Mouse (Mus musculus): ENCODE measurements around the gene Pfpl. TPM values are rescaled to one million over a fixed set of nuclear protein-coding genes. Genes with fewer than 3 reads are reported as not detected.
A peak's percentile ranks its signal among the peaks of the same experiment; 100 is the strongest.

Pfpl gene
- not detected in 2 replicates for polyA plus RNA-seq (2015; fragmentation: Nextera tagmentation; extraction: Ambion mirVana)

- ATAC-seq: no peak
- 93% methylated on average over 6 of the region's 6 CpGs for WGBS
- no peaks in the 10 kb centered on the region for H3K36me3 ChIP-seq (ENCODE audit: control insufficient read depth, insufficient read depth, low read length)
Observed at GRCm38 (mm10) chr19:12427605-12428004, at the start of gene Pfpl. Gene Pfpl, plus strand, starts transcription at chr19:12427905.

GRCm38 (mm10) chr19:12386979-12387378 is 40.7 kb upstream of the Pfpl start, which contains the start of gene Olfr1440:
Gene Olfr1440, plus strand, starts transcription at chr19:12387279.
- no peak within 1 kb of the TSS for H3K4me3 ChIP-seq (ENCODE audit: low read length)
- WGBS: 86% methylated on average over 2 of the region's 2 CpGs
- H3K9ac ChIP-seq (ENCODE audit: low read depth, low read length): no peak within 1 kb of the TSS
- ATAC-seq: no peak
- no peak within 1 kb of the TSS for H3K27ac ChIP-seq (ENCODE audit: low read length)
- H3K4me1 ChIP-seq (ENCODE audit: control insufficient read depth, insufficient read depth, low read length): no peaks in the 10 kb centered on the region
- H3K4me2 ChIP-seq (ENCODE audit: low read depth, low read length): no peak within 1 kb of the TSS
- H3K27me3 ChIP-seq (replicated peaks; ENCODE audit: control insufficient read depth, insufficient read depth, low read length): no peaks in the 10 kb centered on the region
- H3K36me3 ChIP-seq (ENCODE audit: control insufficient read depth, insufficient read depth, low read length): no peaks in the 10 kb centered on the region
- no peaks in the 10 kb centered on the region for H3K9me3 ChIP-seq (ENCODE audit: control insufficient read depth, low read length)

More at GRCm38 (mm10) chr19:12427605-12428004, at the start of gene Pfpl:
- Histone ChIP-seq H3K27ac (ENCODE audit: low read length) (no peak within 1 kb of the TSS), H3K4me3 (ENCODE audit: low read length) (no peak within 1 kb of the TSS), H3K9me3 (ENCODE audit: control insufficient read depth, low read length) (no peaks in the 10 kb centered on the region), H3K27me3 (replicated peaks; ENCODE audit: control insufficient read depth, insufficient read depth, low read length) (no peaks in the 10 kb centered on the region), H3K4me1 (ENCODE audit: control insufficient read depth, insufficient read depth, low read length) (no peaks in the 10 kb centered on the region), H3K9ac (ENCODE audit: low read depth, low read length) (no peak within 1 kb of the TSS), H3K4me2 (ENCODE audit: low read depth, low read length) (no peak within 1 kb of the TSS)

GRCm38 (mm10) chr19:12413737-12414136 is 14.0 kb upstream of the Pfpl start:
- Histone ChIP-seq H3K27ac (ENCODE audit: low read length) (no peak overlapping the region), H3K4me1 (ENCODE audit: control insufficient read depth, insufficient read depth, low read length) (no peaks in the 10 kb centered on the region), H3K4me3 (ENCODE audit: low read length) (no peak overlapping the region), H3K9me3 (ENCODE audit: control insufficient read depth, low read length) (no peaks in the 10 kb centered on the region), H3K27me3 (replicated peaks; ENCODE audit: control insufficient read depth, insufficient read depth, low read length) (no peaks in the 10 kb centered on the region), H3K4me2 (ENCODE audit: low read depth, low read length) (no peak overlapping the region), H3K36me3 (ENCODE audit: control insufficient read depth, insufficient read depth, low read length) (no peaks in the 10 kb centered on the region), H3K9ac (ENCODE audit: low read depth, low read length) (no peak overlapping the region)
- ATAC-seq: no peak

GRCm38 (mm10) chr19:12417361-12417760 is 10.3 kb upstream of the Pfpl start, which contains the start of gene Olfr1441:
Gene Olfr1441, plus strand, starts transcription at chr19:12417433.
- no peak within 1 kb of the TSS for H3K4me3 ChIP-seq (ENCODE audit: low read length)
- no peak within 1 kb of the TSS for H3K9ac ChIP-seq (ENCODE audit: low read depth, low read length)
- no peaks in the 10 kb centered on the region for H3K36me3 ChIP-seq (ENCODE audit: control insufficient read depth, insufficient read depth, low read length)
- no peaks in the 10 kb centered on the region for H3K9me3 ChIP-seq (ENCODE audit: control insufficient read depth, low read length)
- H3K27ac ChIP-seq (ENCODE audit: low read length): no peak within 1 kb of the TSS
- H3K4me1 ChIP-seq (ENCODE audit: control insufficient read depth, insufficient read depth, low read length): no peaks in the 10 kb centered on the region
- no peak within 1 kb of the TSS for H3K4me2 ChIP-seq (ENCODE audit: low read depth, low read length)
- no peaks in the 10 kb centered on the region for H3K27me3 ChIP-seq (replicated peaks; ENCODE audit: control insufficient read depth, insufficient read depth, low read length)
- no peak for ATAC-seq

GRCm38 (mm10) chr19:12418312-12418711 is 9.4 kb upstream of the Pfpl start:
- 39% methylated on average over 3 of the region's 3 CpGs for WGBS

GRCm38 (mm10) chr19:12420555-12420954 is 7.2 kb upstream of the Pfpl start:
- Histone ChIP-seq H3K4me2 (ENCODE audit: low read depth, low read length) (no peak overlapping the region), H3K27me3 (replicated peaks; ENCODE audit: control insufficient read depth, insufficient read depth, low read length) (no peaks in the 10 kb centered on the region), H3K4me1 (ENCODE audit: control insufficient read depth, insufficient read depth, low read length) (no peaks in the 10 kb centered on the region), H3K9ac (ENCODE audit: low read depth, low read length) (no peak overlapping the region), H3K9me3 (ENCODE audit: control insufficient read depth, low read length) (no peaks in the 10 kb centered on the region), H3K27ac (ENCODE audit: low read length) (no peak overlapping the region), H3K4me3 (ENCODE audit: low read length) (no peak overlapping the region), H3K36me3 (ENCODE audit: control insufficient read depth, insufficient read depth, low read length) (no peaks in the 10 kb centered on the region)
- ATAC-seq: no peak
- 74% methylated on average over 6 of the region's 6 CpGs for WGBS

More at GRCm38 (mm10) chr19:12418312-12418711, 9.4 kb upstream of the Pfpl start:
- Histone ChIP-seq H3K36me3 (ENCODE audit: control insufficient read depth, insufficient read depth, low read length) (no peaks in the 10 kb centered on the region), H3K9me3 (ENCODE audit: control insufficient read depth, low read length) (no peaks in the 10 kb centered on the region), H3K27ac (ENCODE audit: low read length) (no peak overlapping the region), H3K27me3 (replicated peaks; ENCODE audit: control insufficient read depth, insufficient read depth, low read length) (no peaks in the 10 kb centered on the region), H3K4me2 (ENCODE audit: low read depth, low read length) (no peak overlapping the region), H3K9ac (ENCODE audit: low read depth, low read length) (no peak overlapping the region), H3K4me1 (ENCODE audit: control insufficient read depth, insufficient read depth, low read length) (no peaks in the 10 kb centered on the region), H3K4me3 (ENCODE audit: low read length) (no peak overlapping the region)
- peak; percentile 70 for ATAC-seq

GRCm38 (mm10) chr19:12421680-12422079 is 6.0 kb upstream of the Pfpl start:
- no peaks in the 10 kb centered on the region for H3K4me1 ChIP-seq (ENCODE audit: control insufficient read depth, insufficient read depth, low read length)
- no peaks in the 10 kb centered on the region for H3K27me3 ChIP-seq (replicated peaks; ENCODE audit: control insufficient read depth, insufficient read depth, low read length)
- H3K9me3 ChIP-seq (ENCODE audit: control insufficient read depth, low read length): no peaks in the 10 kb centered on the region
- 91% methylated on average over 1 of the region's 1 CpGs for WGBS
- H3K36me3 ChIP-seq (ENCODE audit: control insufficient read depth, insufficient read depth, low read length): no peaks in the 10 kb centered on the region
- ATAC-seq: no peak
- no peak overlapping the region for H3K4me3 ChIP-seq (ENCODE audit: low read length)
- no peak overlapping the region for H3K9ac ChIP-seq (ENCODE audit: low read depth, low read length)
- H3K4me2 ChIP-seq (ENCODE audit: low read depth, low read length): no peak overlapping the region
- no peak overlapping the region for H3K27ac ChIP-seq (ENCODE audit: low read length)

DNA sequence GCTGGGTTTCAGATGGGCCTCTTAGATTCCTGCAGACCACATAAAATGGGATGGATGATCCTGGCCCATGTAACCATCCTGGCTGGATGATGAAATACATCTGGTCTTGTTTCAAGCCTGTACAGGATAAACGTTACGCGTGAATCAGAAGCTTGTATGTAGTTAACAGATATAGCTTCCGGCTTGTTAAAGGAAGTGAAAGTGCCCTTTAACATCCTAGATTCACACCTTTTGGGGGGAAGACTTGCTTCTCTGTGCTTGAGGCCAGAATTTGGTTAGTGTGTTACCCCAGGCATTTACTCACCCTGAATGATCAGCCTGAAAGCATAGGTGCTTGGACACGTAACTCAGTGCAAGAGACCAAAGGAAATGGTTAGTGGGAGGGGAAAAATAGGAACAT is 604 bp upstream of the Pfpl start:
- Histone ChIP-seq H3K27me3 (replicated peaks; ENCODE audit: control insufficient read depth, insufficient read depth, low read length) (no peaks in the 10 kb centered on the region), H3K4me2 (ENCODE audit: low read depth, low read length) (no peak overlapping the region), H3K4me1 (ENCODE audit: control insufficient read depth, insufficient read depth, low read length) (no peaks in the 10 kb centered on the region), H3K9me3 (ENCODE audit: control insufficient read depth, low read length) (no peaks in the 10 kb centered on the region), H3K4me3 (ENCODE audit: low read length) (no peak overlapping the region), H3K36me3 (ENCODE audit: control insufficient read depth, insufficient read depth, low read length) (no peaks in the 10 kb centered on the region), H3K27ac (ENCODE audit: low read length) (no peak overlapping the region), H3K9ac (ENCODE audit: low read depth, low read length) (no peak overlapping the region)
- no peak for ATAC-seq
- 74% methylated on average over 5 of the region's 5 CpGs for WGBS

GRCm38 (mm10) chr19:12433033-12433432 is 5.3 kb downstream of the Pfpl start:
- Histone ChIP-seq H3K27ac (ENCODE audit: low read length) (no peak overlapping the region), H3K27me3 (replicated peaks; ENCODE audit: control insufficient read depth, insufficient read depth, low read length) (no peaks in the 10 kb centered on the region), H3K4me1 (ENCODE audit: control insufficient read depth, insufficient read depth, low read length) (no peaks in the 10 kb centered on the region), H3K9ac (ENCODE audit: low read depth, low read length) (no peak overlapping the region), H3K4me3 (ENCODE audit: low read length) (no peak overlapping the region), H3K9me3 (ENCODE audit: control insufficient read depth, low read length) (no peaks in the 10 kb centered on the region), H3K36me3 (ENCODE audit: control insufficient read depth, insufficient read depth, low read length) (no peaks in the 10 kb centered on the region), H3K4me2 (ENCODE audit: low read depth, low read length) (no peak overlapping the region)
- ATAC-seq: peak; percentile 46
- 17% methylated on average over 2 of the region's 2 CpGs for WGBS

DNA sequence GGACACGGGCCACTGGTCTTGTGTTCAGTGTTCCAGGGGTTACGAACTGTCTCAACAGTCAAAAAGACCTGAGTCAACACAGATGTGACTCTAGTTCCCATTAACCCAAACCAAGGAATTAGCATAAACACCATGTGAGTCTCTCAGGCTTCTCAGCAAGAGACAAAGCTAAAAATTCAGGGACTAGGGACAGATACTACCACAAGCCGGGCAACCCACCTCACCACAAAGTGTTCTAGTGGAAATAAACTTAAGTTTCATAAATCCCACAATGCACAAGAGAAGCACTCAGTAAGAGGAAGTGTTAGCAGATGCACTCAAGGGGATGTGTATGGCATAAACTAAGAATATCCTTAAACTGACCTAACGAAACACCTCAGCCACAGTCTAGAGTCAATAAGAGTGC is 7.3 kb downstream of the Pfpl start:
- WGBS: 90% methylated on average over 4 of the region's 4 CpGs
- no peak overlapping the region for H3K9ac ChIP-seq (ENCODE audit: low read depth, low read length)
- H3K36me3 ChIP-seq (ENCODE audit: control insufficient read depth, insufficient read depth, low read length): no peaks in the 10 kb centered on the region
- ATAC-seq: no peak
- H3K27ac ChIP-seq (ENCODE audit: low read length): no peak overlapping the region
- H3K4me1 ChIP-seq (ENCODE audit: control insufficient read depth, insufficient read depth, low read length): no peaks in the 10 kb centered on the region
- H3K9me3 ChIP-seq (ENCODE audit: control insufficient read depth, low read length): no peaks in the 10 kb centered on the region
- H3K4me3 ChIP-seq (ENCODE audit: low read length): no peak overlapping the region
- no peaks in the 10 kb centered on the region for H3K27me3 ChIP-seq (replicated peaks; ENCODE audit: control insufficient read depth, insufficient read depth, low read length)
- no peak overlapping the region for H3K4me2 ChIP-seq (ENCODE audit: low read depth, low read length)
